Mouse (Mus musculus) heart, embryonic 14.5 days (tissue): ENCODE results near the gene Wfdc15b. TPM values are rescaled to one million over a fixed set of nuclear protein-coding genes. Genes with fewer than 3 reads are reported as not detected.

Experiments
- ATAC-seq: fragments of 200-750 bp; cut with Nextera tagmentation; 2 replicates; pipeline ENCODE4 v1.8.0; 2017; ENCODE audit warnings: low read depth, moderate TSS enrichment; ENCODE audit not compliant: insufficient number of reproducible peaks, insufficient read depth, low FRiP score
- H3K27ac ChIP-seq, 2 experiments: fragments of 200-500 bp in 1 of 2; fragments of 300-500 bp in 1 of 2; sonication (generic) in 1 of 2; replicated peaks in 1 of 2; 2 replicates each; pipeline ENCODE4 v1.5.1; 2012 to 2014; ENCODE audit warnings: low read depth in 2 of 2, low read length in 2 of 2, control low read depth in 1 of 2, mild to moderate bottlenecking in 1 of 2, mixed read lengths in 1 of 2; ENCODE audit not compliant: control insufficient read depth in 1 of 2, insufficient read depth in 1 of 2
- H3K27me3 ChIP-seq: fragments of 300-500 bp; sonication (generic); 2 replicates; pipeline ENCODE4 v1.6.1; 2014; ENCODE audit warnings: mild to moderate bottlenecking, low read length, control low read depth; ENCODE audit not compliant: control insufficient read depth, insufficient read depth
- H3K36me3 ChIP-seq: fragments of 300-500 bp; sonication (generic); 2 replicates; pipeline ENCODE4 v1.6.1; 2014; ENCODE audit warnings: mild to moderate bottlenecking, control low read depth, low read length, mixed read lengths; ENCODE audit not compliant: control insufficient read depth, insufficient read depth
- H3K4me1 ChIP-seq, 2 experiments: fragments of 200-500 bp in 1 of 2; fragments of 300-500 bp in 1 of 2; sonication (generic) in 1 of 2; 2 replicates each; pipeline ENCODE4 v1.6.1; 2012 to 2014; ENCODE audit warnings: low read length in 2 of 2, control low read depth in 1 of 2, mixed read lengths in 1 of 2; ENCODE audit not compliant: control insufficient read depth in 2 of 2, insufficient read depth in 2 of 2
- H3K4me2 ChIP-seq: fragments of 300-500 bp; sonication (generic); 2 replicates; pipeline ENCODE4 v1.6.1; 2014; ENCODE audit warnings: mild to moderate bottlenecking, low read length
- H3K4me3 ChIP-seq, 2 experiments: fragments of 200-500 bp in 1 of 2; fragments of 300-500 bp in 1 of 2; sonication (generic) in 1 of 2; 2 replicates each; pipeline ENCODE4 v1.5.1; 2012 to 2014; ENCODE audit warnings: low read length in 2 of 2, mild to moderate bottlenecking in 2 of 2, control low read depth in 1 of 2, low read depth in 1 of 2, moderate library complexity in 1 of 2; ENCODE audit not compliant: control insufficient read depth in 1 of 2, insufficient read depth in 1 of 2
- H3K9ac ChIP-seq: fragments of 300-500 bp; sonication (generic); 2 replicates; pipeline ENCODE4 v1.6.1; 2014; ENCODE audit warnings: mild to moderate bottlenecking, low read length
- H3K9me3 ChIP-seq: fragments of 300-500 bp; sonication (generic); 2 replicates; pipeline ENCODE4 v1.6.1; 2016; ENCODE audit warnings: low read length, control low read depth; ENCODE audit not compliant: control insufficient read depth
- WGBS: fragments of 180-500 bp; shearing (Covaris S2); extraction: QIAGEN DNeasy Blood & Tissue Kit; methylation state at CpG from one replicate; pipeline ENCODE4 v1.1.7; 2014; 5-methylcytosine and 5-hydroxymethylcytosine counted together
- polyA plus RNA-seq: library from polyadenylated mRNA; unstranded; fragments of >200 nt; fragmentation: Nextera tagmentation; extraction: Ambion mirVana; gene quantifications from 2 replicates; pipeline ENCODE4 v1.2.1, GENCODE M21; 2014

Gene Wfdc15b
- polyA plus RNA-seq, 1 experiment from 2014 or later: not detected

GRCm38 (mm10) chr2:164167752-164168570 is 53.5 kb downstream of the Wfdc15b start:
- ATAC-seq: no peak
- no peak overlapping the region for H3K9ac ChIP-seq
- 9% methylated on average over 90 of the region's 90 CpGs for WGBS
- H3K27me3 ChIP-seq: peaks cover 74% of the 10 kb centered on the region
- peak overlapping the region; percentile 61 for H3K4me2 ChIP-seq
- peaks cover 5 to 17% of the 10 kb centered on the region in 2 experiments; a peak in 3 of 4 replicates for H3K4me1 ChIP-seq
- no peaks in the 10 kb centered on the region for H3K36me3 ChIP-seq
- no peak overlapping the region for H3K27ac ChIP-seq
- H3K4me3 ChIP-seq: peak overlapping the region; percentile 12 to 34
- H3K9me3 ChIP-seq: 0 out of 2 replicates have a peak, but pooled peaks cover 3% of the 10 kb centered on the region

GRCm38 (mm10) chr2:164164941-164165340 is 56.5 kb downstream of the Wfdc15b start:
- Histone ChIP-seq H3K9me3 (0 out of 2 replicates have a peak, but pooled peaks cover 3% of the 10 kb centered on the region), H3K27ac (no peak overlapping the region), H3K36me3 (no peaks in the 10 kb centered on the region), H3K27me3 (peaks cover 51% of the 10 kb centered on the region), H3K4me3 (no peak overlapping the region), H3K4me2 (no peak overlapping the region), H3K4me1 (peaks cover 3 to 10% of the 10 kb centered on the region in 2 experiments; a peak in 2 of 4 replicates), H3K9ac (no peak overlapping the region)
- WGBS: 87% methylated on average over 5 of the region's 5 CpGs
- no peak for ATAC-seq

Other genes with a start within 250 kb of the Wfdc15b start
- gene Ywhab, start 226.7 kb downstream of the Wfdc15b start, polyA plus RNA-seq: 211 and 212 TPM in 2 replicates
- gene Pabpc1l, start 196.2 kb downstream of the Wfdc15b start, polyA plus RNA-seq: 0.81 and 1.2 TPM in 2 replicates
- 14.9 and 19.5 TPM in 2 replicates for gene Stk4, start 151.3 kb downstream of the Wfdc15b start, polyA plus RNA-seq
- gene Tomm34, start 150.5 kb downstream of the Wfdc15b start, polyA plus RNA-seq: 55.5 and 60.7 TPM in 2 replicates
- gene Kcns1, start 50.5 kb downstream of the Wfdc15b start, polyA plus RNA-seq: 0.22 and 0.28 TPM in 2 replicates
- not detected in 2 replicates for gene Wfdc5, start 38.9 kb downstream of the Wfdc15b start, polyA plus RNA-seq
- not detected in 2 replicates for gene Wfdc12, start 31.1 kb downstream of the Wfdc15b start, polyA plus RNA-seq
- gene Wfdc15a, start 21.5 kb downstream of the Wfdc15b start, polyA plus RNA-seq: not detected in 2 replicates
- gene Svs2, start 16.8 kb upstream of the Wfdc15b start, polyA plus RNA-seq: not detected in 2 replicates
- gene Svs3b, start 35.0 kb upstream of the Wfdc15b start, polyA plus RNA-seq: not detected in 2 replicates
- not detected in 2 replicates for gene Svs4, start 56.8 kb upstream of the Wfdc15b start, polyA plus RNA-seq
- gene Svs3a, start 67.6 kb upstream of the Wfdc15b start, polyA plus RNA-seq: not detected in 2 replicates
- not detected in 2 replicates for gene Svs6, start 95.1 kb upstream of the Wfdc15b start, polyA plus RNA-seq
- gene Svs5, start 111.1 kb upstream of the Wfdc15b start, polyA plus RNA-seq: not detected in 2 replicates
- gene Slpi, start 167.4 kb upstream of the Wfdc15b start, polyA plus RNA-seq: 0.63 and 1.3 TPM in 2 replicates
- 0.05 and 0.08 TPM in 2 replicates for gene Rbpjl, start 181.5 kb upstream of the Wfdc15b start, polyA plus RNA-seq
- 0.97 and 1.4 TPM in 2 replicates for gene Matn4, start 183.5 kb upstream of the Wfdc15b start, polyA plus RNA-seq
- gene Sdc4, start 222.2 kb upstream of the Wfdc15b start, polyA plus RNA-seq: 33.5 and 40.1 TPM in 2 replicates
- gene Sys1, start 235.3 kb upstream of the Wfdc15b start, polyA plus RNA-seq: 45.7 and 47.6 TPM in 2 replicates
- 8.0 and 16.3 TPM in 2 replicates for gene Gm20458, start 239.3 kb upstream of the Wfdc15b start, polyA plus RNA-seq